In the genomic region with DNA sequence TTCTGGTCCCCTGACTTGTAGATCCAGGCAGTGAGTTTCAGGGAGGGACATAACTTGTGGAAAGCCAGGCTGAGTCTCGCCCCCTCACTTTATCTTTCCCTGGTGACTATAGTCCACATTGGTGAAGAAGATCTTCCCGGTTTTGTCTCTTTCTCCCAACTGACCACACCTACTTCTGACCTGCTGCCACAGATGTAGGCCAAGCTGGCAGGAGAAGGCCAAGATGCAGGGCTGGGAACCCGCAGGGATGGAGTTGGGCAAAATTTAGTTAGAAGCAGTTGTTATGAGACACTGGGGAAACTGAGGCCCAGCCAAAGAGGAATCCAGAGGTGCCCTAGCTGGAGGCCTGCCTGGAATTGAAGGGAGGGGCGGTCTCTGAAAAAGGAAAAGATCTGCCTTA, we compare ENCODE assay signal across 21 mouse cellular contexts. TPM values are rescaled to one million over a fixed set of nuclear protein-coding genes. Genes with fewer than 3 reads are reported as not detected.
"Had no signal": no experiment of that assay in that cellular context is flagged by ENCODE, and none has a peak within 500 bp of the region (broad histone marks: within the 10 kb centered on the region; RNA-seq: fewer than 3 reads in every experiment).

No protein-coding gene starts in this region.

- H3K9ac ChIP-seq: kidney, embryonic 15.5 days; liver, embryonic 14.5 days; liver, postnatal 0 days; lung, embryonic 14.5 days; neural tube, embryonic 13.5 days had no signal

- H3K4me2 ChIP-seq: kidney, embryonic 15.5 days; liver, embryonic 11.5 days; lung, embryonic 14.5 days; neural tube, embryonic 13.5 days had no signal

- ATAC-seq: liver, postnatal 0 days; lung, postnatal 0 days had no signal

- H3K4me3 ChIP-seq: kidney, embryonic 15.5 days; myocyte; neural tube, embryonic 13.5 days had no signal

- H3K9me3 ChIP-seq: kidney, embryonic 15.5 days; neural tube, embryonic 13.5 days had no signal

- H3K27ac ChIP-seq: kidney, embryonic 15.5 days; liver, embryonic 14.5 days; macrophage; neural tube, embryonic 13.5 days had no signal

- DNase-seq: kidney, adult 11 months; kidney, adult 8-10 months; kidney, postnatal 10 days; kidney, postnatal 36 days; left cerebral cortex, postnatal 4 days; liver, postnatal 0 days; lung, embryonic 14.5 days; midbrain, embryonic 14.5 days; retina, postnatal 1 day; right cerebral cortex, postnatal 25 days; spleen, adult 18-20 months; thymus, adult 18-20 months; thymus, postnatal 14 days; thymus, postnatal 4 days had no signal

- H3K27me3 ChIP-seq: kidney, embryonic 15.5 days; neural tube, embryonic 13.5 days had no signal

- H3K36me3 ChIP-seq: neural tube, embryonic 13.5 days had no signal

RNA-seq across cellular contexts. Expression of a gene that starts 10.2 kb away (rescaled TPM):
- polyA plus RNA-seq: macrophage had no signal

RNA-seq across cellular contexts. Expression of a gene that starts 51.1 kb away (rescaled TPM):
- polyA plus RNA-seq: macrophage had no signal
